Mouse (Mus musculus): ENCODE data around the gene Hsdl1. TPM values are rescaled to one million over a fixed set of nuclear protein-coding genes. Genes with fewer than 3 reads are reported as not detected.
A peak's percentile ranks its signal among the peaks of the same experiment; 100 is the strongest.

The Hsdl1 gene
- polyA plus RNA-seq, 1 experiment: 7.8 TPM

- Histone ChIP-seq H3K4me1 (ENCODE audit: control insufficient read depth, insufficient read depth, insufficient read length, low read length) (peaks cover 4% of the 10 kb centered on the region; the same call in 1 of the 2 replicates), H3K4me3 (ENCODE audit: insufficient read depth, low read depth, low read length) (no peak overlapping the region), H3K27ac (replicated peaks; ENCODE audit: low read depth, low read length) (no peak overlapping the region; the same call in 1 of the 2 replicates)
Measured at GRCm38 (mm10) chr8:119559402-119559720, 15.6 kb downstream of the Hsdl1 start.

GRCm38 (mm10) chr8:119558603-119559401 lies 16.2 kb downstream of the Hsdl1 start, which contains the start of gene Mbtps1:
Gene Mbtps1 (minus strand): TSS chr8:119558735.
- peak within 1 kb of the TSS; percentile 65 for H3K27ac ChIP-seq (replicated peaks; ENCODE audit: low read depth, low read length)

GRCm38 (mm10) chr8:119557821-119558602 lies 17.0 kb downstream of the Hsdl1 start:
- Histone ChIP-seq H3K27ac (replicated peaks; ENCODE audit: low read depth, low read length) (peak overlapping the region; percentile 65), H3K4me3 (ENCODE audit: insufficient read depth, low read depth, low read length) (peak overlapping the region; percentile 94), H3K4me1 (ENCODE audit: control insufficient read depth, insufficient read depth, insufficient read length, low read length) (peaks cover 4% of the 10 kb centered on the region; the same call in 1 of the 2 replicates)

More at GRCm38 (mm10) chr8:119558603-119559401, 16.2 kb downstream of the Hsdl1 start, which contains the start of gene Mbtps1:
- Histone ChIP-seq H3K4me1 (ENCODE audit: control insufficient read depth, insufficient read depth, insufficient read length, low read length) (peaks cover 4% of the 10 kb centered on the region; the same call in 1 of the 2 replicates), H3K4me3 (ENCODE audit: insufficient read depth, low read depth, low read length) (peak within 1 kb of the TSS; percentile 94)

- no peak overlapping the region for H3K27ac ChIP-seq (replicated peaks; ENCODE audit: low read depth, low read length)
- peaks cover 4% of the 10 kb centered on the region; the same call in 1 of the 2 replicates for H3K4me1 ChIP-seq (ENCODE audit: control insufficient read depth, insufficient read depth, insufficient read length, low read length)
- peak overlapping the region; percentile 94 for H3K4me3 ChIP-seq (ENCODE audit: insufficient read depth, low read depth, low read length)
Measured at GRCm38 (mm10) chr8:119557132-119557531, 17.9 kb downstream of the Hsdl1 start.

- H3K4me1 ChIP-seq (ENCODE audit: control insufficient read depth, insufficient read depth, insufficient read length, low read length): peaks cover 7% of the 10 kb centered on the region; the same call in 1 of the 2 replicates
- H3K4me3 ChIP-seq (ENCODE audit: insufficient read depth, low read depth, low read length): no peak overlapping the region
- H3K27ac ChIP-seq (replicated peaks; ENCODE audit: low read depth, low read length): no peak overlapping the region
Measured at GRCm38 (mm10) chr8:119555861-119556260, 19.1 kb downstream of the Hsdl1 start.

- H3K4me3 ChIP-seq (ENCODE audit: insufficient read depth, low read depth, low read length): no peak overlapping the region
- H3K27ac ChIP-seq (replicated peaks; ENCODE audit: low read depth, low read length): no peak overlapping the region
- peaks cover 7% of the 10 kb centered on the region; the same call in 1 of the 2 replicates for H3K4me1 ChIP-seq (ENCODE audit: control insufficient read depth, insufficient read depth, insufficient read length, low read length)
Measured at GRCm38 (mm10) chr8:119552967-119553366, 22.0 kb downstream of the Hsdl1 start.

GRCm38 (mm10) chr8:119548560-119549113 lies 26.3 kb downstream of the Hsdl1 start:
- 0 out of 2 replicates have a peak, but pooled peaks cover 3% of the 10 kb centered on the region for H3K4me1 ChIP-seq (ENCODE audit: control insufficient read depth, insufficient read depth, insufficient read length, low read length)
- no peak overlapping the region for H3K4me3 ChIP-seq (ENCODE audit: insufficient read depth, low read depth, low read length)
- H3K27ac ChIP-seq (replicated peaks; ENCODE audit: low read depth, low read length): no peak overlapping the region

GRCm38 (mm10) chr8:119547019-119547691 lies 27.8 kb downstream of the Hsdl1 start:
- Histone ChIP-seq H3K4me3 (ENCODE audit: insufficient read depth, low read depth, low read length) (no peak overlapping the region), H3K27ac (replicated peaks; ENCODE audit: low read depth, low read length) (no peak overlapping the region), H3K4me1 (ENCODE audit: control insufficient read depth, insufficient read depth, insufficient read length, low read length) (0 out of 2 replicates have a peak, but pooled peaks cover 3% of the 10 kb centered on the region)

- no peak overlapping the region for H3K27ac ChIP-seq (replicated peaks; ENCODE audit: low read depth, low read length)
- H3K4me1 ChIP-seq (ENCODE audit: control insufficient read depth, insufficient read depth, insufficient read length, low read length): no peaks in the 10 kb centered on the region
- no peak overlapping the region for H3K4me3 ChIP-seq (ENCODE audit: insufficient read depth, low read depth, low read length)
Measured at GRCm38 (mm10) chr8:119545791-119546190, 29.2 kb downstream of the Hsdl1 start.

- Histone ChIP-seq H3K4me3 (ENCODE audit: insufficient read depth, low read depth, low read length) (no peak overlapping the region), H3K27ac (replicated peaks; ENCODE audit: low read depth, low read length) (no peak overlapping the region), H3K4me1 (ENCODE audit: control insufficient read depth, insufficient read depth, insufficient read length, low read length) (no peaks in the 10 kb centered on the region)
Measured at GRCm38 (mm10) chr8:119545180-119545579, 29.8 kb downstream of the Hsdl1 start.

- Histone ChIP-seq H3K27ac (replicated peaks; ENCODE audit: low read depth, low read length) (no peak overlapping the region), H3K4me3 (ENCODE audit: insufficient read depth, low read depth, low read length) (no peak overlapping the region), H3K4me1 (ENCODE audit: control insufficient read depth, insufficient read depth, insufficient read length, low read length) (no peaks in the 10 kb centered on the region)
Measured at GRCm38 (mm10) chr8:119544606-119545005, 30.4 kb downstream of the Hsdl1 start.

- no peak overlapping the region for H3K27ac ChIP-seq (replicated peaks; ENCODE audit: low read depth, low read length)
- no peaks in the 10 kb centered on the region; the same call in 1 of the 2 replicates for H3K4me1 ChIP-seq (ENCODE audit: control insufficient read depth, insufficient read depth, insufficient read length, low read length)
- H3K4me3 ChIP-seq (ENCODE audit: insufficient read depth, low read depth, low read length): no peak overlapping the region
Measured at GRCm38 (mm10) chr8:119531973-119532372, 43.0 kb downstream of the Hsdl1 start.

- Histone ChIP-seq H3K4me1 (ENCODE audit: control insufficient read depth, insufficient read depth, insufficient read length, low read length) (no peaks in the 10 kb centered on the region; the same call in 1 of the 2 replicates), H3K4me3 (ENCODE audit: insufficient read depth, low read depth, low read length) (no peak overlapping the region), H3K27ac (replicated peaks; ENCODE audit: low read depth, low read length) (no peak overlapping the region)
Measured at GRCm38 (mm10) chr8:119531397-119531796, 43.6 kb downstream of the Hsdl1 start.

GRCm38 (mm10) chr8:119530937-119531336 lies 44.0 kb downstream of the Hsdl1 start:
- Histone ChIP-seq H3K27ac (replicated peaks; ENCODE audit: low read depth, low read length) (no peak overlapping the region), H3K4me1 (ENCODE audit: control insufficient read depth, insufficient read depth, insufficient read length, low read length) (no peaks in the 10 kb centered on the region; the same call in 1 of the 2 replicates), H3K4me3 (ENCODE audit: insufficient read depth, low read depth, low read length) (no peak overlapping the region)

All from brown adipose tissue, adult 24 weeks (tissue).